Mouse (Mus musculus): ENCODE results near the gene Zfp184. TPM values are rescaled to one million over a fixed set of nuclear protein-coding genes. Genes with fewer than 3 reads are reported as not detected.
A peak's percentile ranks its signal among the peaks of the same experiment; 100 is the strongest.

Zfp184 gene
- polyA plus RNA-seq, 1 experiment from 2014 or later, result 11.7 TPM

- H3K36me3 ChIP-seq, result no peaks in the 10 kb centered on the region
- no peak overlapping the region for H3K9ac ChIP-seq
- no peak overlapping the region for H3K27ac ChIP-seq (replicated peaks)
- H3K4me3 ChIP-seq, result no peak overlapping the region
- H3K27me3 ChIP-seq, result peaks cover 53% of the 10 kb centered on the region
- no peak for ATAC-seq (ENCODE audit: low FRiP score, low read depth)
- peak overlapping the region; percentile 23; the same call in 1 of the 2 replicates for H3K4me2 ChIP-seq
- no peaks in the 10 kb centered on the region for H3K9me3 ChIP-seq
- peaks cover 11% of the 10 kb centered on the region for H3K4me1 ChIP-seq (replicated peaks)
- WGBS, result 12% methylated on average over 8 of the region's 8 CpGs
These were observed 31.0 kb upstream of the Zfp184 start for GRCm38 (mm10) chr13:21913854-21914253.

- H3K27me3 ChIP-seq, result peaks cover 60% of the 10 kb centered on the region
- H3K4me3 ChIP-seq, result peak overlapping the region; percentile 10
- no peak overlapping the region for H3K9ac ChIP-seq
- peaks cover 14% of the 10 kb centered on the region for H3K4me1 ChIP-seq (replicated peaks)
- no peaks in the 10 kb centered on the region for H3K36me3 ChIP-seq
- H3K27ac ChIP-seq (replicated peaks), result no peak overlapping the region
- ATAC-seq (ENCODE audit: low FRiP score, low read depth), result no peak
- no peaks in the 10 kb centered on the region for H3K9me3 ChIP-seq
- H3K4me2 ChIP-seq, result peak overlapping the region; percentile 23
- 8% methylated on average over 14 of the region's 14 CpGs for WGBS
These were observed 30.3 kb upstream of the Zfp184 start for GRCm38 (mm10) chr13:21914599-21914998.

- H3K4me3 ChIP-seq, result no peak overlapping the region
- WGBS, result 56% methylated on average over 5 of the region's 5 CpGs
- H3K4me1 ChIP-seq (replicated peaks), result peaks cover 14% of the 10 kb centered on the region
- no peaks in the 10 kb centered on the region for H3K9me3 ChIP-seq
- H3K36me3 ChIP-seq, result no peaks in the 10 kb centered on the region
- H3K27me3 ChIP-seq, result peaks cover 67% of the 10 kb centered on the region
- H3K27ac ChIP-seq (replicated peaks), result no peak overlapping the region
- no peak for ATAC-seq (ENCODE audit: low FRiP score, low read depth)
- no peak overlapping the region for H3K4me2 ChIP-seq
- no peak overlapping the region for H3K9ac ChIP-seq
These were observed 29.4 kb upstream of the Zfp184 start for GRCm38 (mm10) chr13:21915487-21915886.

GRCm38 (mm10) chr13:21916056-21916455 lies 28.8 kb upstream of the Zfp184 start:
- no peak for ATAC-seq (ENCODE audit: low FRiP score, low read depth)
- peaks cover 11% of the 10 kb centered on the region for H3K4me1 ChIP-seq (replicated peaks)
- H3K4me3 ChIP-seq, result no peak overlapping the region
- 46% methylated on average over 6 of the region's 6 CpGs for WGBS
- no peak overlapping the region for H3K4me2 ChIP-seq
- H3K36me3 ChIP-seq, result no peaks in the 10 kb centered on the region
- no peak overlapping the region for H3K27ac ChIP-seq (replicated peaks)
- H3K9me3 ChIP-seq, result no peaks in the 10 kb centered on the region
- no peak overlapping the region for H3K9ac ChIP-seq
- peaks cover 71% of the 10 kb centered on the region for H3K27me3 ChIP-seq

- Histone ChIP-seq H3K27ac (replicated peaks) (no peak overlapping the region), H3K4me1 (replicated peaks) (peaks cover 11% of the 10 kb centered on the region), H3K9me3 (no peaks in the 10 kb centered on the region), H3K9ac (no peak overlapping the region), H3K4me3 (no peak overlapping the region), H3K27me3 (peaks cover 72% of the 10 kb centered on the region), H3K4me2 (0 out of 2 replicates have a peak overlapping the region, but pooled peaks have one; percentile 56), H3K36me3 (no peaks in the 10 kb centered on the region)
- ATAC-seq (ENCODE audit: low FRiP score, low read depth), result no peak
- 7% methylated on average over 13 of the region's 13 CpGs for WGBS
These were observed 27.9 kb upstream of the Zfp184 start for GRCm38 (mm10) chr13:21917040-21917439.

- H3K4me2 ChIP-seq, result peak overlapping the region; percentile 56
- no peak overlapping the region for H3K27ac ChIP-seq (replicated peaks)
- peak overlapping the region; percentile 14; the same call in 1 of the 2 replicates for H3K4me3 ChIP-seq
- peaks cover 11% of the 10 kb centered on the region for H3K4me1 ChIP-seq (replicated peaks)
- WGBS, result 3% methylated on average over 11 of the region's 11 CpGs
- H3K9ac ChIP-seq, result no peak overlapping the region
- peaks cover 75% of the 10 kb centered on the region for H3K27me3 ChIP-seq
- no peaks in the 10 kb centered on the region for H3K9me3 ChIP-seq
- no peak for ATAC-seq (ENCODE audit: low FRiP score, low read depth)
- H3K36me3 ChIP-seq, result no peaks in the 10 kb centered on the region
These were observed 27.4 kb upstream of the Zfp184 start for GRCm38 (mm10) chr13:21917480-21917879.

GRCm38 (mm10) chr13:21917992-21918391 lies 26.9 kb upstream of the Zfp184 start:
- Histone ChIP-seq H3K4me2 (peak overlapping the region; percentile 56), H3K27me3 (peaks cover 79% of the 10 kb centered on the region), H3K36me3 (no peaks in the 10 kb centered on the region), H3K4me3 (peak overlapping the region; percentile 29), H3K4me1 (replicated peaks) (peaks cover 11% of the 10 kb centered on the region), H3K9ac (no peak overlapping the region), H3K9me3 (no peaks in the 10 kb centered on the region), H3K27ac (replicated peaks) (no peak overlapping the region)
- ATAC-seq (ENCODE audit: low FRiP score, low read depth), result no peak
- 1% methylated on average over 16 of the region's 16 CpGs for WGBS

- 1% methylated on average over 38 of the region's 38 CpGs for WGBS
- peak; percentile 65 for ATAC-seq (ENCODE audit: low FRiP score, low read depth)
- peaks cover 80% of the 10 kb centered on the region for H3K27me3 ChIP-seq
- peaks cover 11% of the 10 kb centered on the region for H3K4me1 ChIP-seq (replicated peaks)
- H3K4me3 ChIP-seq, result peak overlapping the region; percentile 30
- no peaks in the 10 kb centered on the region for H3K36me3 ChIP-seq
- peak overlapping the region; percentile 56 for H3K4me2 ChIP-seq
- H3K9ac ChIP-seq, result 0 out of 2 replicates have a peak overlapping the region, but pooled peaks have one; percentile 11
- no peak overlapping the region for H3K27ac ChIP-seq (replicated peaks)
- H3K9me3 ChIP-seq, result no peaks in the 10 kb centered on the region
These were observed 26.1 kb upstream of the Zfp184 start for GRCm38 (mm10) chr13:21918570-21919419.

GRCm38 (mm10) chr13:21919836-21920431 lies 25.0 kb upstream of the Zfp184 start:
- peaks cover 71% of the 10 kb centered on the region for H3K27me3 ChIP-seq
- no peaks in the 10 kb centered on the region for H3K36me3 ChIP-seq
- H3K4me3 ChIP-seq, result no peak overlapping the region
- no peak overlapping the region for H3K27ac ChIP-seq (replicated peaks)
- no peak overlapping the region for H3K9ac ChIP-seq
- no peaks in the 10 kb centered on the region for H3K9me3 ChIP-seq
- H3K4me2 ChIP-seq, result no peak overlapping the region
- 5% methylated on average over 11 of the region's 11 CpGs for WGBS
- ATAC-seq (ENCODE audit: low FRiP score, low read depth), result no peak
- H3K4me1 ChIP-seq (replicated peaks), result peaks cover 11% of the 10 kb centered on the region

GRCm38 (mm10) chr13:21920681-21921233 lies 24.1 kb upstream of the Zfp184 start:
- H3K4me2 ChIP-seq, result no peak overlapping the region
- H3K27ac ChIP-seq (replicated peaks), result no peak overlapping the region
- WGBS, result 24% methylated on average over 8 of the region's 8 CpGs
- H3K4me1 ChIP-seq (replicated peaks), result peaks cover 11% of the 10 kb centered on the region
- no peak for ATAC-seq (ENCODE audit: low FRiP score, low read depth)
- H3K4me3 ChIP-seq, result no peak overlapping the region
- no peaks in the 10 kb centered on the region for H3K9me3 ChIP-seq
- H3K27me3 ChIP-seq, result peaks cover 69% of the 10 kb centered on the region
- H3K36me3 ChIP-seq, result no peaks in the 10 kb centered on the region
- no peak overlapping the region for H3K9ac ChIP-seq

GRCm38 (mm10) chr13:21923417-21923816 lies 21.5 kb upstream of the Zfp184 start:
- no peak overlapping the region for H3K4me2 ChIP-seq
- H3K27me3 ChIP-seq, result peaks cover 62% of the 10 kb centered on the region
- H3K4me3 ChIP-seq, result no peak overlapping the region
- H3K9ac ChIP-seq, result no peak overlapping the region
- peaks cover 7% of the 10 kb centered on the region for H3K4me1 ChIP-seq (replicated peaks)
- H3K9me3 ChIP-seq, result no peaks in the 10 kb centered on the region
- H3K36me3 ChIP-seq, result no peaks in the 10 kb centered on the region
- ATAC-seq (ENCODE audit: low FRiP score, low read depth), result no peak
- H3K27ac ChIP-seq (replicated peaks), result no peak overlapping the region

- Histone ChIP-seq H3K9ac (no peak overlapping the region), H3K4me3 (no peak overlapping the region), H3K27ac (replicated peaks) (no peak overlapping the region), H3K9me3 (no peaks in the 10 kb centered on the region), H3K4me1 (replicated peaks) (no peaks in the 10 kb centered on the region), H3K36me3 (no peaks in the 10 kb centered on the region), H3K4me2 (peak overlapping the region; percentile 21; the same call in 1 of the 2 replicates), H3K27me3 (peaks cover 49% of the 10 kb centered on the region)
- 6% methylated on average over 21 of the region's 21 CpGs for WGBS
- no peak for ATAC-seq (ENCODE audit: low FRiP score, low read depth)
These were observed 20.1 kb upstream of the Zfp184 start for GRCm38 (mm10) chr13:21924734-21925335.
